Comparison of ENCODE assay signal across 16 mouse cellular contexts in genomic region chr5:118143211-118144026, GRCm38 (mm10). TPM values are rescaled to one million over a fixed set of nuclear protein-coding genes. Genes with fewer than 3 reads are reported as not detected.
DNase-seq lines count a peak whose midpoint lies in the region; ATAC-seq and TF ChIP-seq lines count a peak whose summit lies in the region.
"Had no signal": no experiment of that assay in that cellular context is flagged by ENCODE, and none has a peak within 500 bp of the region (broad histone marks: within the 10 kb centered on the region; RNA-seq: fewer than 3 reads in every experiment).

No protein-coding gene starts in this region.

- no peaks in the 10 kb centered on the region for H3K4me1 ChIP-seq in midbrain, embryonic 11.5 days (ENCODE audit: control insufficient read depth, insufficient read depth, low read length)
- peaks cover 30% of the 10 kb centered on the region for H3K4me1 ChIP-seq in midbrain, embryonic 13.5 days (replicated peaks)
- H3K4me1 ChIP-seq in midbrain, postnatal 0 days (ENCODE audit: insufficient read depth, low read length), result peaks cover 14% of the 10 kb centered on the region; the same call in 1 of the 2 replicates

- no peak overlapping the region for H3K27ac ChIP-seq in midbrain, embryonic 11.5 days (ENCODE audit: low read depth, low read length)
- H3K27ac ChIP-seq in midbrain, embryonic 13.5 days, result no peak overlapping the region
- H3K27ac ChIP-seq in midbrain, postnatal 0 days (ENCODE audit: low read depth, low read length), result no peak overlapping the region; the same call in 1 of the 2 replicates
- H3K27ac ChIP-seq: limb, embryonic 13.5 days had no signal

- no peak overlapping the region for H3K4me2 ChIP-seq in midbrain, embryonic 11.5 days
- H3K4me2 ChIP-seq in midbrain, embryonic 13.5 days (replicated peaks), result no peak overlapping the region
- no peak overlapping the region for H3K4me2 ChIP-seq in midbrain, postnatal 0 days (ENCODE audit: low read depth, low read length, poor library complexity, severe bottlenecking)
- H3K4me2 ChIP-seq: limb, embryonic 13.5 days had no signal

- no peak for ATAC-seq in midbrain, embryonic 11.5 days (ENCODE audit: low FRiP score)
- ATAC-seq in midbrain, embryonic 13.5 days, result no peak
- no peak for ATAC-seq in midbrain, postnatal 0 days (ENCODE audit: low FRiP score)

- no peak for TF ChIP-seq CTCF in midbrain, postnatal 0 days (IDR thresholded peaks at IDR 0.05)

- no peak overlapping the region for H3K4me3 ChIP-seq in midbrain, embryonic 11.5 days (ENCODE audit: low read depth, low read length)
- no peak overlapping the region for H3K4me3 ChIP-seq in midbrain, embryonic 13.5 days (replicated peaks)
- H3K4me3 ChIP-seq in midbrain, postnatal 0 days (ENCODE audit: low read depth, low read length), result no peak overlapping the region
- H3K4me3 ChIP-seq: erythroblast, embryonic 14.5 days; limb, embryonic 13.5 days had no signal

- no peak overlapping the region for H3K9ac ChIP-seq in midbrain, embryonic 11.5 days (ENCODE audit: low read length)
- H3K9ac ChIP-seq in midbrain, embryonic 13.5 days (replicated peaks), result no peak overlapping the region
- no peak overlapping the region for H3K9ac ChIP-seq in midbrain, postnatal 0 days (replicated peaks; ENCODE audit: low read length, poor library complexity, severe bottlenecking)
- H3K9ac ChIP-seq: limb, embryonic 13.5 days had no signal

- H3K9me3 ChIP-seq in midbrain, embryonic 11.5 days (ENCODE audit: control insufficient read depth, low read length), result no peaks in the 10 kb centered on the region
- H3K9me3 ChIP-seq in midbrain, embryonic 13.5 days, result no peaks in the 10 kb centered on the region
- no peaks in the 10 kb centered on the region for H3K9me3 ChIP-seq in midbrain, postnatal 0 days (ENCODE audit: low read length)
- H3K9me3 ChIP-seq: G1E; limb, embryonic 13.5 days had no signal

- 80% methylated on average over 12 of the region's 12 CpGs for WGBS in midbrain, embryonic 11.5 days
- 83% methylated on average over 12 of the region's 12 CpGs for WGBS in midbrain, embryonic 13.5 days
- WGBS in midbrain, postnatal 0 days, result 80% methylated on average over 12 of the region's 12 CpGs

- no peaks in the 10 kb centered on the region for H3K27me3 ChIP-seq in midbrain, embryonic 11.5 days (ENCODE audit: control insufficient read depth, insufficient read depth, low read length)
- H3K27me3 ChIP-seq in midbrain, embryonic 13.5 days, result no peaks in the 10 kb centered on the region
- H3K27me3 ChIP-seq in midbrain, postnatal 0 days (ENCODE audit: insufficient read depth, low read length), result no peaks in the 10 kb centered on the region
- H3K27me3 ChIP-seq: limb, embryonic 13.5 days had no signal

- H3K36me3 ChIP-seq in midbrain, embryonic 11.5 days (ENCODE audit: control insufficient read depth, insufficient read depth, low read length), result no peaks in the 10 kb centered on the region; the same call in 1 of the 2 replicates
- H3K36me3 ChIP-seq in midbrain, embryonic 13.5 days, result peaks cover 45% of the 10 kb centered on the region
- H3K36me3 ChIP-seq in midbrain, postnatal 0 days (ENCODE audit: insufficient read depth, low read length), result peaks cover 29% of the 10 kb centered on the region

- peak; percentile 44 for DNase-seq in adrenal gland, postnatal 14 days
- no peak for DNase-seq in adrenal gland, postnatal 25 days
- DNase-seq in midbrain, embryonic 11.5 days (ENCODE audit: low spot score, missing footprints), result peak; percentile 31
- DNase-seq in kidney, adult 18-20 months, result peak; percentile 62
- DNase-seq in testis, postnatal 14 days (ENCODE audit: low spot score), result peak; percentile 60
- DNase-seq in retina, postnatal 1 day, result no peak
- no peak for DNase-seq in midbrain, postnatal 0 days (ENCODE audit: low spot score)
- DNase-seq: cerebellum, adult 8-10 months; thymus, postnatal 25 days had no signal

RNA-seq across cellular contexts. Expression of gene Fbxw8, which starts 11.8 kb away (rescaled TPM):
- total RNA-seq in adrenal gland, postnatal 14 days (2021), result 49.7 and 56.2 TPM in 2 replicates
- total RNA-seq in adrenal gland, postnatal 25 days (2021), result 37.2 and 47.7 TPM in 2 replicates
- 16.5 and 21.1 TPM in 2 replicates for polyA plus RNA-seq in midbrain, embryonic 11.5 days (2014; fragmentation: Nextera tagmentation; extraction: Ambion mirVana)
- 22.5 and 25.6 TPM in 2 replicates for polyA plus RNA-seq in midbrain, embryonic 13.5 days (2015; fragmentation: Nextera tagmentation; extraction: Ambion mirVana)
- 43.0 and 48.4 TPM in 2 replicates for total RNA-seq in midbrain, postnatal 0 days (2014; rRNA removed)
- 13.6 and 14.4 TPM in 2 replicates for polyA plus RNA-seq in midbrain, postnatal 0 days (2015; fragmentation: Nextera tagmentation; extraction: Ambion mirVana)

RNA-seq across cellular contexts. Expression of gene Hrk, which starts 21.0 kb away (rescaled TPM):
- 0.22 and 0.71 TPM in 2 replicates for total RNA-seq in adrenal gland, postnatal 14 days (2021)
- 0.09 TPM in 1 of 2 replicates, not detected in the other for total RNA-seq in adrenal gland, postnatal 25 days (2021)
- polyA plus RNA-seq in midbrain, embryonic 11.5 days (2014; fragmentation: Nextera tagmentation; extraction: Ambion mirVana), result 0.08 and 0.18 TPM in 2 replicates
- polyA plus RNA-seq in midbrain, embryonic 13.5 days (2015; fragmentation: Nextera tagmentation; extraction: Ambion mirVana), result 0.68 and 0.73 TPM in 2 replicates
- 18.2 and 20.0 TPM in 2 replicates for total RNA-seq in midbrain, postnatal 0 days (2014; rRNA removed)
- polyA plus RNA-seq in midbrain, postnatal 0 days (2015; fragmentation: Nextera tagmentation; extraction: Ambion mirVana), result 5.7 and 6.6 TPM in 2 replicates
- total RNA-seq: monocyte, adult 5-6 weeks had no signal
- polyA plus RNA-seq: erythroblast, embryonic 14.5 days; G1E; large intestine, adult 2 months; spleen, adult 2 months had no signal

Comparison
In these comparisons a context has a peak if more than half of its experiments do, and no peak if none do; other contexts are left out.
1. DNase-seq: peak in adrenal gland, postnatal 14 days (single experiment), midbrain, embryonic 11.5 days (single experiment), kidney, adult 18-20 months (single experiment) and testis, postnatal 14 days (single experiment); none in adrenal gland, postnatal 25 days (single experiment), retina, postnatal 1 day (single experiment) and midbrain, postnatal 0 days (single experiment).
2. RNA of gene Hrk, which starts 21.0 kb away (total RNA-seq): 18.2 to 20.0 TPM in midbrain, postnatal 0 days; 0.22 to 0.71 TPM in adrenal gland, postnatal 14 days and 0.09 TPM in adrenal gland, postnatal 25 days; every median in the first group is over 10 times any median in the second.